Mouse (Mus musculus): ENCODE measurements around the gene Rpl18a. TPM values are rescaled to one million over a fixed set of nuclear protein-coding genes. Genes with fewer than 3 reads are reported as not detected.

Rpl18a gene
- total and polyA plus RNA-seq, 2 experiments = 318 to 2,350 TPM

DNA sequence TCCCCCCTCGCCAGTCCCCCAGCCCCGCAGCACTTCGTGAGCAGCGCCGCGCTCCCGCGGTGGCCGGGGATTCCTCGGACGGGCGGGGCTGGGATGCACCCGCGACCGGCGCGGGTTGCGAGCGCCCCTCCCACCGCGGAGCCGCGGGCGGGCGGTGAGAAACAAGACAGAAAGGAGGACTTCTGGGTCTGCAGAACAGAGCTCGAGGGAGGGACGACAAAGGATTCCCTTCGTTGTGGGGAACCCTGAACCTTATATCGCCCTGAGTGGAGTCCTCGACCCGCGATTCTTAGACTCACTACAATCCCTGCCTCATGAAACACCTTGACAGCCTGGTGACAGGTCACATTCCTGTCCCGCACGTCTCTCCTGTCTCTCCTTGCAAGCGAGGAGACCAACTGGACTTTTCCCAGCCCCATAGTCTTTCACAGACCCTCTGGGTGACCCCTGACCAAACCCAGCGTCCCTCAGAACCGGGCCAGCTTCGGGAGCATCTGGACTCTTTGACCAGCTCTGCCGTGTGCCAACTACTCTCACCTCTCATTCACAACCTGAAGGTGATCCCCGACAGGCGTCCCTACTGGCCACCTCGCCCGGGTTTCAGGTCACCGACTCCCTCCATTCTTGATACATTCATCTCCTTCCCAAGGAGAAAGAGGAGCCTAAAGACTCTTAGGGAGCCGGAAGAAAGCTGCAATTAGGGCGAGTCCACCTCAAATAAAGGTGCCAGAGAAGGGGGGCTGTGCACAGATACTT is 33.1 kb downstream of the Rpl18a start:
- WGBS = under 1% methylated on average over 45 of the region's 46 CpGs
- peak overlapping the region; percentile 27; the same call in 1 of the 2 replicates for H3K4me3 ChIP-seq (ENCODE audit: insufficient read depth, low read depth, low read length)
- TF ChIP-seq CTCF (IDR thresholded peaks at IDR 0.05; ENCODE audit: low read depth, low read length) = no peak
- TF ChIP-seq POLR2A (IDR thresholded peaks at IDR 0.05; ENCODE audit: extremely low read depth, insufficient read depth, low read length) = no peak
- peaks cover 8% of the 10 kb centered on the region; the same call in 1 of the 2 replicates for H3K4me1 ChIP-seq (ENCODE audit: control insufficient read depth, insufficient read depth, low read length)
- H3K36me3 ChIP-seq (ENCODE audit: control insufficient read depth, insufficient read depth, low read length) = no peaks in the 10 kb centered on the region
- no peak overlapping the region for H3K27ac ChIP-seq (replicated peaks; ENCODE audit: insufficient read depth, low read depth, low read length)
- no peak for DNase-seq (ENCODE audit: extremely low read depth, low read depth, low spot score)
- no peak overlapping the region for H3K9ac ChIP-seq (ENCODE audit: low read depth, low read length)
- peaks cover 15% of the 10 kb centered on the region for H3K27me3 ChIP-seq (ENCODE audit: control insufficient read depth, insufficient read depth, low read length)
- H3K79me2 ChIP-seq (ENCODE audit: control insufficient read depth, insufficient read depth, low read length) = no peaks in the 10 kb centered on the region

DNA sequence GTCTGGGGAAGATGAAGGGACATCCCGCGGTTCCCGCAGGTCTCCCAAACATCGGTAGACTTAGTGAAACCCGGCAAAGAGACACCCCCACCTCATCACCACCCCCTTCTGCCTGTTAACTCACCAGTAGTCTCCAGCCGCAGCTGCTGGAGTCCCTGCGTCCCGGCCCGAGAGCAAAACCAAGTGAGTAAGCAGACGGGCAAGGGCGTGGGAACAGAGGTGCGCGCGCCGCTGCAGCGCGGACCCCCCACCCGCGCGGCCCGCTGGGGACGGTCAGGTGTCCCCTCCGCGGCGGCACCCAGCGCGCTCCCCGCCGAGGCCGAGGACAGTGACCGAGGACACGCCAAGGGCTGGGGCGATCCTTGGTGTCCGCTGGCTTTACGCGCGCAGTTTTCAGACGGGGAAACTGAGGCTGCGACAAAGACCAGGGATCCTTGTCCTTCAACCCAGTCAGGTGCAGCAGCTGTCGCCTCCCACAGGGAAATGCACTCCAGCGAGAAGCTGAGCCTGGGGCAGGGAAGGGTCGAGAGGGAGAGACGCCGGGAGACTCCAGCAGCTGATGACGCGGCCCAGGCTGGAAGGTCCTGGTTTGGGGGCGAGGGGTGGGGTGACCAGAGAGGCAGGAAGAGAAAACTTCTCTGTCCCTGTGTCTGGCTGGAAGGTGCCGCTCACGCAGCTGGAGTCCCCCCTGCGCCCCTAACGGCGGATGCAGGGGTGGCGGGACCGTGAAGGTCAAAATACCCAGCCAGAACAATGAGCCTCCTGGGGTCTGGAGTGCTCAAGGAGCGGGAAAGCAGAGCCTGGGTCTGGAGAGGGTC is 34.2 kb downstream of the Rpl18a start, which contains the start of gene Kcnn1:
Gene Kcnn1 (minus strand): TSS at position 435 of the 818 bp plus-strand sequence.
- H3K27me3 ChIP-seq (ENCODE audit: control insufficient read depth, insufficient read depth, low read length) = peaks cover 15% of the 10 kb centered on the region
- TF ChIP-seq POLR2A (IDR thresholded peaks at IDR 0.05; ENCODE audit: extremely low read depth, insufficient read depth, low read length) (no peak), CTCF (IDR thresholded peaks at IDR 0.05; ENCODE audit: low read depth, low read length) (no peak)

DNA sequence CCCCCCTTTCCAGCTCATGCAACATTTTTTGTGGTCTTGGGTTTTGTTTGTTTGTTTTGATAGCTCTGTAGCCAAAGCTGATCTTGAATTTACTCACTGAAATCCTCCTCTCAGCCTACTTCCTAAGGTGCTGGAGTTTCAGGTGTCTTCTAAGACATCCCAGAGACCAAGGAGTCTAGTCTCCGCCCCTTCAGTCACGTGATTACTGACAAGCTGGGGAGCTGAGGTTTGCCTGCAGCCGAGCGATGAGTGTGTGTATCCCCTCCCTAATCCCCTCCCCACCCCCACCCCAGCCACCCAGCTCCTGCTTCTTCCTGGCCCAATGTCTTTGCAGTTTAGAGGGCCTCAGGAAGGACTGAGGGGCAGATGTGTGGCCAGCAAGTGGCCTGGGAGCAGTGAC is 39.7 kb downstream of the Rpl18a start:
- Histone ChIP-seq H3K4me1 (ENCODE audit: control insufficient read depth, insufficient read depth, low read length) (no peaks in the 10 kb centered on the region; the same call in 1 of the 2 replicates), H3K27me3 (ENCODE audit: control insufficient read depth, insufficient read depth, low read length) (peaks cover 6% of the 10 kb centered on the region), H3K27ac (replicated peaks; ENCODE audit: insufficient read depth, low read depth, low read length) (no peak overlapping the region), H3K79me2 (ENCODE audit: control insufficient read depth, insufficient read depth, low read length) (no peaks in the 10 kb centered on the region), H3K9ac (ENCODE audit: low read depth, low read length) (no peak overlapping the region), H3K4me3 (ENCODE audit: insufficient read depth, low read depth, low read length) (no peak overlapping the region), H3K36me3 (ENCODE audit: control insufficient read depth, insufficient read depth, low read length) (no peaks in the 10 kb centered on the region)
- no peak for DNase-seq (ENCODE audit: extremely low read depth, low read depth, low spot score)
- 64% methylated on average over 4 of the region's 4 CpGs for WGBS
- TF ChIP-seq POLR2A (IDR thresholded peaks at IDR 0.05; ENCODE audit: extremely low read depth, insufficient read depth, low read length) (no peak), CTCF (IDR thresholded peaks at IDR 0.05; ENCODE audit: low read depth, low read length) (no peak)

More for the DNA sequence above, 34.2 kb downstream of the Rpl18a start, which contains the start of gene Kcnn1:
- H3K79me2 ChIP-seq (ENCODE audit: control insufficient read depth, insufficient read depth, low read length) = no peaks in the 10 kb centered on the region
- DNase-seq (ENCODE audit: extremely low read depth, low read depth, low spot score) = no peak
- H3K4me3 ChIP-seq (ENCODE audit: insufficient read depth, low read depth, low read length) = peak within 1 kb of the TSS; percentile 27; the same call in 1 of the 2 replicates
- no peaks in the 10 kb centered on the region for H3K36me3 ChIP-seq (ENCODE audit: control insufficient read depth, insufficient read depth, low read length)
- H3K9ac ChIP-seq (ENCODE audit: low read depth, low read length) = no peak within 1 kb of the TSS
- WGBS = 4% methylated on average over 55 of the region's 55 CpGs
- H3K27ac ChIP-seq (replicated peaks; ENCODE audit: insufficient read depth, low read depth, low read length) = no peak within 1 kb of the TSS
- H3K4me1 ChIP-seq (ENCODE audit: control insufficient read depth, insufficient read depth, low read length) = peaks cover 8% of the 10 kb centered on the region; the same call in 1 of the 2 replicates

DNA sequence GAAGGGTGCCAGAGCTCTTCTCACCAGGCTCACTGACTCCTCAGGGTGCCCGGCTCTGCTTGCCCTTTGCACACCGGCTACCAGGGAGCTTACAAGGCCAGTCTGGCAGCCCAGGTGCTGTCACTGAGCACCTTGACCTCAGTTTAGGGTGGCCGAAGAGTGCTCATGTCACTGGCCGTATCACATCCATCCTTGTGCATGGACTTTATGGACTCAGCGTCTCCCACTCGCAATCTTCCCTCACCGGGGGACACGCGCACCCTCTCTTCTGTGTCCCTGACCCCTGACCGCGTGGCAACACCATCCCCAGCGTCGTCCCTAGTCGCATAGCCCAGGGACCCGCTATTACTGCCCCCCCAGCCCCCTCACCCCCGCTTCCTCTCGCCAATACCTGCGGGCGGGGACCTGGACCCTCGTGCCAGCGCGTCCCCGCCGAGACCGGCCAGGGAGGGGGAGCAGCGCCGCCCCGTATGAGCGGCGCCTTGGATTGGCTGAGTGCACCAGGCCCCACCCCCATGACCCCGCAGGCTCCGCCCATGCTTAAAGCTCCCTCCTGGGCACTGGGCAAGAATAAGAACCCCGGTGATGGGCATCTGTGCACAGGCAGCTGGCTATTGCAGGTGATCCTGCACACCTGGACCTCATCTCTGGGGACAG is 40.5 kb downstream of the Rpl18a start:
- Histone ChIP-seq H3K4me1 (ENCODE audit: control insufficient read depth, insufficient read depth, low read length) (no peaks in the 10 kb centered on the region; the same call in 1 of the 2 replicates), H3K9ac (ENCODE audit: low read depth, low read length) (peak overlapping the region; percentile 70), H3K4me3 (ENCODE audit: insufficient read depth, low read depth, low read length) (peak overlapping the region; percentile 61), H3K79me2 (ENCODE audit: control insufficient read depth, insufficient read depth, low read length) (no peaks in the 10 kb centered on the region), H3K27ac (replicated peaks; ENCODE audit: insufficient read depth, low read depth, low read length) (no peak overlapping the region), H3K27me3 (ENCODE audit: control insufficient read depth, insufficient read depth, low read length) (no peaks in the 10 kb centered on the region), H3K36me3 (ENCODE audit: control insufficient read depth, insufficient read depth, low read length) (no peaks in the 10 kb centered on the region)
- DNase-seq (ENCODE audit: extremely low read depth, low read depth, low spot score) = peak; percentile 55
- TF ChIP-seq POLR2A (IDR thresholded peaks at IDR 0.05; ENCODE audit: extremely low read depth, insufficient read depth, low read length) = no peak
- TF ChIP-seq CTCF (IDR thresholded peaks at IDR 0.05; ENCODE audit: low read depth, low read length) = no peak
- WGBS = 6% methylated on average over 33 of the region's 33 CpGs

DNA sequence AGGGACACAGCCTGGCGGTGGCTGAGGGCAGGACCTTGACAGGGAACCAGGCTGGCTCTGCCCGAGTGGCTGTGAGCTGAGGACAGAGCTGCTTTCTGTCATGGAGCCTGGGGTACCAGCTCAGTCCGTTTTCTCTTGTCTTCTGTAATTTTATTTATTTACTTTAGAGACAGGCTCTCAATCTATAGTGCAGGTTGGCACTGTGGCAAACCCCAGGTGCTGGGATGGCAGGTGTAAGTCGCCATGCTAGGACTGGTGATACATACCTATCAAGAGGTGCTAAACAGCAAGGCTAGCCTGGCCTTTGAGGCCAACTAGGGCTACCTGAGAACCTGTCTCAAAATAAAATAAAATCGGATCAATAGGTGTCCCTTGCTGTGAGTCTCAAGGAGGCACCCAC is 41.2 kb downstream of the Rpl18a start:
- no peaks in the 10 kb centered on the region for H3K36me3 ChIP-seq (ENCODE audit: control insufficient read depth, insufficient read depth, low read length)
- no peak for TF ChIP-seq CTCF (IDR thresholded peaks at IDR 0.05; ENCODE audit: low read depth, low read length)
- no peak for TF ChIP-seq POLR2A (IDR thresholded peaks at IDR 0.05; ENCODE audit: extremely low read depth, insufficient read depth, low read length)
- no peak overlapping the region for H3K9ac ChIP-seq (ENCODE audit: low read depth, low read length)
- H3K79me2 ChIP-seq (ENCODE audit: control insufficient read depth, insufficient read depth, low read length) = no peaks in the 10 kb centered on the region
- 73% methylated on average over 5 of the region's 5 CpGs for WGBS
- H3K4me1 ChIP-seq (ENCODE audit: control insufficient read depth, insufficient read depth, low read length) = no peaks in the 10 kb centered on the region; the same call in 1 of the 2 replicates
- H3K27ac ChIP-seq (replicated peaks; ENCODE audit: insufficient read depth, low read depth, low read length) = no peak overlapping the region
- no peak overlapping the region for H3K4me3 ChIP-seq (ENCODE audit: insufficient read depth, low read depth, low read length)
- no peak for DNase-seq (ENCODE audit: extremely low read depth, low read depth, low spot score)
- H3K27me3 ChIP-seq (ENCODE audit: control insufficient read depth, insufficient read depth, low read length) = no peaks in the 10 kb centered on the region
